Mouse (Mus musculus): Measurements from ENCODE around the gene G6pc. TPM values are rescaled to one million over a fixed set of nuclear protein-coding genes. Genes with fewer than 3 reads are reported as not detected.
"Not testable (repeated sequence)": the region's sequence is repeated elsewhere in the genome, so short reads cannot be mapped to it uniquely, and the experiment has no call there.

Gene G6pc
- total RNA-seq (2021): under 1 TPM in 1 of 2 experiments, not detected in 1; 0.47 TPM
- long read RNA-seq, experiment 1: 0 reads
- long read RNA-seq, experiment 2: 0 reads

DNA sequence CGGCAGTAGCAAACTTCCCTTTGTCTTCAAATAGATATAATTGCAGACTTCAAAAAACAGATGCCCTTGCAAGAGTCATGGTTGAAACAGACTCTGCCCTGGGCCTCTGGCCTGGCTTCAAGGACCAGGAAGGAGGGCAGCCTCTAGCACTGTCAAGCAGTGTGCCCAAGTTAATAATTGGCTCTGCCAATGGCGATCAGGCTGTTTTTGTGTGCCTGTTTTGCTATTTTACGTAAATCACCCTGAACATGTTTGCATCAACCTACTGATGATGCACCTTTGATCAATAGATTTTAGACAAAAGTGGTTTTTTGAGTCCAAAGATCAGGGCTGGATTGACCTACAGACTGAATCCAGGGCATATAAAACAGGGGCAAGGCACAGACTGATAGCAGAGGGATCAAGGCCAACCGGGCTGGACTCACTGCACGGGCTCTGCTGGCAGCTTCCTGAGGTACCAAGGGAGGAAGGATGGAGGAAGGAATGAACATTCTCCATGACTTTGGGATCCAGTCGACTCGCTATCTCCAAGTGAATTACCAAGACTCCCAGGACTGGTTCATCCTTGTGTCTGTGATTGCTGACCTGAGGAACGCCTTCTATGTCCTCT lies at the start of gene G6pc:
Gene G6pc, plus strand, starts transcription at position 236 of the 610 bp plus-strand sequence.
- DNase-seq (ENCODE audit: low spot score in 2 of 2): no peak

DNA sequence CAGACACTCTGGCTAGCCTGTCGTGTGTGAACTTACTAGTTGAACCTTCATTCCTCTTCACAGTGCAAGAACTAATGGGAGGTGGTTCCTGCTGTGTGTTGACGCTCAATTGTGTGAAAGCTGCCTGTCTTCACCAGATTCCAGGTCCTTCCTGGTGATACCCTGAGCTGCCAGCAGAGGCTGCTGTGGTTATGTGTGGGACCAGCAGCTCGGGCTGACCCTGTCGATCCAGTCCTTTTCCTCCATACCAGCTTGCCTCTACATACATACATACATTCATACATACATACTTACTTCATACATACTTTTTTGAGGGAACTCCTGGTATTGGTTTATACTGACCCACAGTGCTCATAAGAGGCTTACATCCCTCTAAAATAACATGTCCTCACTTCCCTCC lies 43.8 kb upstream of the G6pc start:
- peak in 1 of 2 experiments; percentile 70 for DNase-seq (ENCODE audit: low spot score in 2 of 2)

DNA sequence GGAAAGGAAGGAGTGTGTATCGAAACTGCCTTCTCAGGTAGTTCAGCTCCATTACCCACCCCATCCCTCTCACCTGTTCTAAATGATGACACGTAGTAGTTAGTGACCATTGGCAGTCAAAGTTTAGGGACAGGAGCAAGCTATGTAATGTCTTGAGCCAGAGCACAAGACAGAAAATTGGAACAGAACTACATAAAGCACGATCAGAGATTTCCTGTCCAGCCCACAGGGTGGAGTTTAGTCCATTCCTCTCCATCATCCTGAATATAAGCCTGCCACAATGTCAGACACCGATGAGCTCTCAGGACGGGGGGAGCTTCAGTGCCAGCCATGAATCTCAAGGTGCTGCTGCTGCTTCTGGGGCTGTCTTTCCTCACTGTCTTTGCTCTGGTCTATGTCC lies 42.6 kb upstream of the G6pc start, which contains the start of gene Aoc2:
Gene Aoc2, plus strand, starts transcription at position 301 of the 400 bp plus-strand sequence.
- DNase-seq (ENCODE audit: low spot score in 2 of 2): no peak

DNA sequence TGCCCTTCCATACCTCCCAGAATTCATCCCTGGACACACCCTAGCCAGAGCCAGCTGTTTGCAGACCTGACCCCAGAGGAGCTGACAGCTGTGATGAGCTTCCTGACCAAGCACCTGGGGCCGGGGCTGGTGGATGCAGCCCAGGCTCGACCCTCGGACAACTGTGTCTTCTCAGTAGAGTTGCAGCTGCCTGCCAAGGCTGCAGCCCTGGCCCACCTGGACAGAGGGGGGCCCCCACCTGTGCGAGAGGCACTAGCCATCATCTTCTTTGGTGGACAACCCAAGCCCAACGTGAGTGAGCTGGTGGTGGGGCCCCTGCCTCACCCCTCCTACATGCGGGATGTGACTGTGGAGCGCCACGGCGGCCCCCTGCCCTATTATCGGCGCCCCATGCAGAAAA lies 42.2 kb upstream of the G6pc start:
- DNase-seq (ENCODE audit: low spot score in 2 of 2): not testable (repeated sequence)

DNA sequence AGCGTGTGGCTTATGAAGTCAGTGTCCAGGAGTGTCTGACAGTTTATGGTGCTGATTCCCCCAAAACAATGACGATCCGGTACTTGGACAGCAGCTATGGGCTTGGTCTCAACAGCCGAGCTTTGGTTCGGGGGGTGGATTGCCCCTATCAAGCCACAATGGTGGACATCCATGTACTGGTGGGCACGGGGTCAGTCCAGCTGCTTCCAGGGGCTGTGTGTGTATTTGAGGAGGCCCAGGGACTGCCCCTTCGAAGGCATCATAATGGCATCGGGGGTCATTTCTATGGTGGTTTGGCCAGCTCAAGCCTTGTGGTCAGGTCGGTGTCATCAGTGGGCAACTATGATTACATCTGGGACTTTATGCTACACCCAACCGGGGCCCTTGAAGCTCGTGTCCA lies 41.2 kb upstream of the G6pc start:
- no peak for DNase-seq (ENCODE audit: low spot score in 2 of 2)

DNA sequence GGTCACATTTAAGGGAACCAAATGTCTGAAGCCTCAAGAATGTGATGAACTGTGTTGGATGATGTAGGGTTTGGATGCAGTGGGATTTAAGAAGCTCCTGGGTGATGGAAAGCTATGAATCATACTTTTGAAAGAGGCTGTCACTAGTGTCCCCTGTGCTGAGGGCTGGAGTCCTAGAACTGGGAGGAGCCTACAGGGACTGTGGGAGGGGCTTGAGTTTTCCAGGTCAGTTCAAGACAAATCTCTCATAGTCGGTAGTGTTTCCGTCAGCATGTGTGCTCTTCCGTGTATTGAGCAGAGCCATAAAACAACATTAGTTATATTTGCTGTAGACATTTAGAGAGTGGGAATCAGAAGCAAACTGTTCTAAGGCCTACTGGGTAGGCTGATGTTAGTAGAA lies 40.0 kb upstream of the G6pc start:
- DNase-seq (ENCODE audit: low spot score in 2 of 2): no peak

DNA sequence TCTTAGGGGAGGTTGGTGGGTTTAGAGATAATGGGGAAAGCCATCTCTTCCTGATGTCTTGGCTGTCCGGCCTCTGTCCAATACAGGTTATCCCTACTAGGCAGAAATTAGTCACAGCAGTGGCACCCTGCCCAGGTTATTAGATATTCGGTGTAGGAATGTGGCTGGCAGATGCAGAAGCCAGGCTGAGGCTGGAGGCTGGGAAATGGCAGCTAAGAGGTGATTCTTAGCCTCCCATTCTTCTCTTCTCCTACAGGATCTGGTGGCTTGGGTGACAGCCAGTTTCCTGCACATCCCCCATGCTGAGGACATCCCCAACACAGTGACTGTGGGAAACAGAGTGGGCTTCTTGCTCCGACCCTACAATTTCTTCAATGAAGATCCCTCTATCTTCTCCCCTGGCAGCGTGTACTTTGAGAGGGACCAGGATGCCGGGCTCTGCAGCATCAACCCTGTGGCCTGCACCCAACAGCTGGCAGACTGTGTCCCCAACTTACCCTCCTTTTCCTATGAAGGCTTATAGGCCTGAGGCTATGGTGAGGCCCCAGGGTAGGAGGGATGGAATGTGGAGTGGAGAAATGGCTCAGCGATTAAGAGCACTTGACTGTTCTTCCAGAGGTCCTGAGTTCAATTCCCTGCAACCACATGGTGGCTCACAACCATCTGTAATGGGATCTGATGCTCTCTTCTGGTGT lies 38.3 kb upstream of the G6pc start:
- peak in 1 of 2 experiments; percentile 70 for DNase-seq (ENCODE audit: low spot score in 2 of 2)

DNA sequence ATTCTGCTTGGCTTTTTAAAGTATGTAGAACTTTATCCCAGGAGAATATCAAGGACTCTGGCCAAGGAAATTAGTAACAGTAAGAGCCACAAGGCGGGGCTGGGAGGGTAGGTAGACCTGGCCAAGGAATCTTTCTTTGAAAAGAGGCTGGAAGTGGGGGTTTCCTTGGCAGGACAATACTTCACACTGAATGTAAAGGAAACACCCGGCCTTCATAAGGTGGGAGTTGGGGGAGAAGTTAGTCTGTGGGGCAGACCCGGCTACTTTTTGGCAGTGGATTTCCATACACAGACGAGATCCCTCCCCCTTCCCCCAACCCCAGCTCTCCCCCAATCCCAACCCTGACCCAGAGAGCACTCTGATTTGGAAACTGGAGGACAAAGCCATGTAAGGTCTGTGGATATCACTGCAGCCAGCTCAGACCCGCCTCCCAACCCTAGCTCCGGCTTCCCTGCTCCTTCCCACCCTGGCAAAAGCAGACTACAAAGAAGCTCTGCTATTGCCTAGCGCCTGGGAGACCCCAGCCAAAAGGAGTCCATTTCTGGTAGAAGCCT lies 36.9 kb upstream of the G6pc start, which contains the start of gene Aoc3:
Gene Aoc3, plus strand, starts transcription at position 235 of the 554 bp plus-strand sequence.
- peak in 1 of 2 experiments; percentile 53 for DNase-seq (ENCODE audit: low spot score in 2 of 2)

DNA sequence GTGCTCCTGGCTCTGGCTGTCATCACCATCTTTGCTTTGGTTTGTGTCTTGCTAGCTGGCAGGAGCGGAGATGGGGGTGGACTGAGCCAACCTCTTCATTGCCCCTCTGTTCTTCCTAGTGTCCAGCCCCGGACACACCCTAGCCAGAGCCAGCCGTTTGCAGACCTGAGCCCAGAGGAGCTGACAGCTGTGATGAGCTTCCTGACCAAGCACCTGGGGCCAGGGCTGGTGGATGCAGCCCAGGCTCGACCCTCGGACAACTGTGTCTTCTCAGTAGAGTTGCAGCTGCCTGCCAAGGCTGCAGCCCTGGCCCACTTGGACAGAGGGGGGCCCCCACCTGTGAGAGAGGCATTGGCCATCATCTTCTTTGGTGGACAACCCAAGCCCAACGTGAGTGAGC lies 36.4 kb upstream of the G6pc start:
- DNase-seq (ENCODE audit: low spot score in 2 of 2): not testable (repeated sequence)

DNA sequence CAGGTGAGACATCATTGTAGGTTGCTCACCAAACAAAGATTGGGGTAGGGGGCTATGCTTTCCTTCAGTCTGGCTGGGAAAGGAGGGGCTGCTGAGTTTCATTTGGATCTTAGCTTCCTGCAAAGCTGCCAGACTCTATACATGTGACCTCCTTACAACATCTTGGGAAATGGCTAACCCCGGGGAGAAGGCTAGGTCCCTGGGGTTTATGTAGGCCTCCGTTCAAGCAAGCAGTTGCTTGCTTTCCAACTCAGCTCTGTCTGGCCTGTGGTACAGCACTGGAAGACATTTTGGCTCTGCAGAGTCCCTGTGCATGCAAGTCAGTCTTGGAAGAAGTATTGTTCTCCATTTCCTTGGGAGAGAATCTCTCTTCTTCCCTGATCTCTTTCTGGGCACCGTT lies 34.8 kb upstream of the G6pc start:
- no peak for DNase-seq (ENCODE audit: low spot score in 2 of 2)

DNA sequence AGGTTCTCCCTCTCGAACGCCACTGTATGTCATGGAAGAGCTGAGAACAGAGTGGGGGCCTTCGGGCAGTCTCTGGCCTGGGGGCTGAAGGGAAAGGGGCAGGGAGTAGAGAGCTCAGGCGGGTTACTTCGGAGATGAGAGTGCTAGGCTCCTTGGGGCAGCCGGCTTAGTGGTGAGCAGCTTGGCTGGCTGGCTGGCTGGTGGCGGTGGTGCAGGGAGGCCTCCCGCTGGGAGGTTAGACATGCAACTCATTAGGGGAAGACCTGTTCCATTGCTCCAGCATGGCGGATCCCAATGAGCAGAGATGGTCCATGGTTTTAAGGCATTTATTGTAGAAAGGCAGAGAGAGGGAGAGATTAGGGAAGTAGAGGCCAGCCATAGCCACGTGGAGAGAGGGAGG lies 33.3 kb upstream of the G6pc start:
- no peak for DNase-seq (ENCODE audit: low spot score in 2 of 2)

DNA sequence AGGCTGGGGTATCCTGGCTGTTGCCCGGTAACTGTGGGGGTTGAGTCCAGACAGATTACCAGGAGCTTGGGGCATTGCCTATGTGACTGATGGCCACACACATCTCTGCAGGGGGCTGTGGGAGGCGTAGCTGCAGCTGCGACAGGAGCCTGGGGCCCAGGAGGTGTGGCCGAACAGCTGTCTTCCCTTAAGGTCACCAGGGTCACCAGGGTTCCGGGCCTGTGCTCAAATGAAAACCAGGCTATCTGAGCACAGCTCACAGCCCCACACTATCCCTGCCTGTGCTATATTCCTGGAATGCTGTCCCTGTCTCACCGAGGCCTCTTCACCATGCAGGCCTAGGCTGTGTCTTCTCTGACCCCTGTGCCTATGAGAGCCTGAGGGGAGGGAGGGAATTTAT lies 32.8 kb upstream of the G6pc start:
- DNase-seq (ENCODE audit: low spot score in 2 of 2): no peak

DNA sequence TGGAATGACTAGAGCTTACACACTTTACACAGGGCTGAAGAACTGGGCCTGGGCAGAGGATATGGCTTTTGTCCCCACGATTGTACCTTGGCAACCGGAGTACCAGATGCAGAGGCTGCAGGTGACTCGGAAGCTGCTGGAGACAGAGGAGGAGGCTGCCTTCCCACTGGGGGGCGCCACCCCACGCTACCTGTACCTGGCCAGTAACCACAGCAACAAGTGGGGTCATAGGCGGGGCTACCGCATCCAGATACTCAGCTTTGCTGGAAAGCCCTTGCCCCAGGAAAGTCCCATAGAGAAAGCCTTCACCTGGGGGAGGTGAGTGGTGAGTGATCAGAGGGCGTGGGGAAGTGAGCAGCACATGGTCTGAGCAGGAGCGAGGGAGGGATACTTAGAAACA lies 31.7 kb upstream of the G6pc start:
- DNase-seq (ENCODE audit: low spot score in 2 of 2): no peak

DNA sequence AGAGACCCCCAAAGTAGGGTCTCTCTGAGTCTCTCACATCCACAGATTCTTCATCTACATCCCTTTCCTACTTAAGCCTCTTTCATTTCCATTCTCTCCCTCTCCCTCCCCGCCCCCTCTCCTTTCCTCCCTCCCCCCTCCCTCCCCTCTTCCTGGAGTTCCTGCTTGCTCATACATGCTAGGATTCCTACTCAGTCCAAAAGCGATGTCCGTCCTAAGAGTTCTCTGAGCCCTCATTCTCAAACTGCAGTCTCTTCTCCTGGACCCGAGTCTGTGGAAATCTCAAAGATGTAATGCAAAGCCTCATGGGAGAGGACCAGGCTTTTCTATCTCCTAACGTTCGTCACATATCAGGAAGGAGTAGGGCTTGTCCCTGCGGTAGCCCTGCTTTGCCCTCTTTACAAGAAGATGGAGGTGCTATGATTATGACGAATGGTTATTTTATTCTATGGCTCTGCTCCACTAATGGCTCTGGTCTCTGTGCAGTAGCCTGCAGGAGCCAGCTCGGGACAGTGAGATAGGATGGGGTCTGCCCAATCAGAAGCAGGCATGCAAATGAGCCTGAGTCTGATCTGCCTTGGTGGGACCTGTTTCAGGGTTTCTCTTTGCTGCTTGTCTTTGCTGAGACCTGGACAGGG lies 29.1 kb upstream of the G6pc start:
- DNase-seq (ENCODE audit: low spot score in 2 of 2): no peak

DNA sequence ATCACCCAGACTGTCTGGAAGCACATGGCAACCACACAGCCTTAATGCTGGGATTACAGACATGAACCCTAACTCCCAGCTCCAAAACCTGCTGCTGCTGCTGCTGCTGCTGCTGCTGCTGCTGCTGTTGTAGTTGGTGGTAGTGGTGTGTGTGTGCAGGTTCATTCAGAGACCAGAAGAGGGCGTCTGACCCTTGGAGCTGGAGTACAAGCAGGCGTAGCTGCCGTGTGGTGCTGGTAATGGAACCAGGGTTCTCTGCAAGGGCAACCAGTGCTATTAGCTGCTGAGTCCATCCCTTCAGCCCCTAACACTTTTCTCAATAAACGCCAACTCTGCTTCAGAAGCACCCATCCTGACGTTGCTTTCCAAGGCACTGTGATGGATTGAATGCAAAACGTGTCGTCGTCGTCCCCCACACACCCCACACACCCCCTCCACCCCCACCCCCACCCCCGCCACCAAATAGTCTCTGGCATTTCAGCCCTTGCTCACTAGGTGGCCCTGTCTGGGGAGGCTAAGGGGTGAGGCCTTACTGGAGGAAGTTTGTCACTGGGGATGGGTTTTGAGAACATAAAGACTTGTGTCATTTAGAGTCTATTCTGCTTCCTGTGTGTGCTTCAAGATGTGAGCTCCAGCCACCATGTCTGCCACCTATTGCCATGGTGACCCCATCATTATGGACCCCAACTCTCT lies 20.1 kb upstream of the G6pc start:
- DNase-seq (ENCODE audit: low spot score in 2 of 2): no peak

DNA sequence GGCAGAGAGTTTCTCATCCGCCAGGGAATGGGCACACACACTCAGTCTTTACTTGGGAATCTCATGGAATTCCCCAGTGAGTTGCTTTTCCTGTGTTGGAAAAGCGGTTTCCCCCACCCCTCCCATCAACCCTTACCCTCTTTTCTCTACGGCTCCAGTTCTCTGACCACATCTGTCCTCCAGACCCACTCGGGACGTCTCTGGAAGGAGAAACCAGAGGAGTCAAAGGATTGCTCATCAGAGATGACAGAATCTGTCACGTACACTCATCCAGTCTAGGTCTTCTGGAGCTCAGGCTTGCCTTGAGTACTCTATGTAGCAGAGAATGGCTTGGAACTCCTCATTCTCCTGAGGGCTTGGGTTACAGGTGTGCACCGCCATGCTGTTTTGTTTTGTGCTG lies 18.6 kb upstream of the G6pc start:
- no peak for DNase-seq (ENCODE audit: low spot score in 2 of 2)

DNA sequence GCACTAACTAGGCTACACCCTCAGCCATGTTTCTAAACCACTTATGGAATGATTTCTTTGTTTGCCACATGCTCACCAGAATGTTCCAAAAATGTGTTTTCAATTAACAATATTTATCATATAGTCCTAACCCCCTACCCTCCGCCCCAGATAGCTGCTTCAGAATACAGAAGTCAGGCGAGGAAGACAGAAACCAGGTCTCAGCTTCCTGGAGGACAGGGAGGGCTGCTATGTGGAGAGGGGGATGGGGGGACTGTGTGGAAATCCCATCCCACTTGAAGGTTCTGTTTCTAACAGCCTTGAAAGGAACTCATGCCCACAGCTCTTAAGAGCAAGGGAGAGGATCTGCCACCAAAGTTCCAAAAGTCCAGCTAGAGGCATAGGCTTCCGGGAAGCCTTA lies 18.1 kb upstream of the G6pc start:
- no peak for DNase-seq (ENCODE audit: low spot score in 2 of 2)

DNA sequence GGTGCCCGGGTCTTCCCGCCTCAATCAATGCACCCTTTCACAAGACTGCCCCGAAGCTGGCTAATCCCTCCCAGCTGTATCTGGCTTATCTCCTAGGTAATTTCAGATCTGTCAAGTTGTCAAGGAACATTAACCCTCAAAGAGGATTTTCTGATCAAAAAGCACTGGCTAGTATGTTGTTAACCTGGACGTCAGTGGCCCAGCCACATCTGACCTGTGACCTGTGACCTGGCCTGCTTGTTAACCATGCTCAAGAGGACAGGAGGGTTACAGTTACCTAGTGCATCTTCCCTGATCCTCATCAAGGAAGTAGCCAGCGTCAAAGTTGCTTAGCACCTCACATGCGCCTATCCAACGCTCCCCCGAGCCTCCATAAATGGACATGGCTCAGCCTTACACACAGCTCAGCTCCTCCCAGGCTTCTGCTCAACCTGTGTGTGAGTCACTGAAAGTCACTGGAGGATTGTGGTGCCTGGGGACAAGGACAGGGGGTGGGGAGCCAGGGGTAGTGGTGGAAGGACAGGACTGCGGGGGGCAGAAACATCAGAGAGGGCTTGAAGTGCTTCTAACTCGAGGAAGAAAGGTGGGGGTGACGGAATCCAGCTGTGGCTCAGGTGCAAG lies 16.2 kb upstream of the G6pc start:
- DNase-seq (ENCODE audit: low spot score in 2 of 2): no peak

DNA sequence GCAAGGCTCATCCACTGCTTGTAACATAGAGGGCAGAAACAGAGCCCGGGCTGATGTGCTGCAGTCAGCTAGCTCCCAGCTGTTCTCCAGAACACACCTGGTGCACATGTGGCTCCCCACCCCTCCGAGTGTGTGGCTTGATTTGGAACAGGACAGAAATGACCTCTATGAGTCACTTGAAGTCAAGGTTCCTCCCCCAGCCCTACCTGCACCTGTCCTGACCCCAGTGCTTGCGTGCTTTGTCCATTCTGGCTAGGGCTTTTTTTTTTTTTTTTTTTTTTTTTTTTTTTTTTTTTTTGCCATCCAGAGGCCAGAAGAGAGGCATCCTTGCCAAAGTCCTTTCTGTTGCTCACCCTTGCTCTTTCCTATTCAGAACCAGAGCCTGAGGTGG lies 15.6 kb upstream of the G6pc start:
- no peak for DNase-seq (ENCODE audit: low spot score in 2 of 2)

DNA sequence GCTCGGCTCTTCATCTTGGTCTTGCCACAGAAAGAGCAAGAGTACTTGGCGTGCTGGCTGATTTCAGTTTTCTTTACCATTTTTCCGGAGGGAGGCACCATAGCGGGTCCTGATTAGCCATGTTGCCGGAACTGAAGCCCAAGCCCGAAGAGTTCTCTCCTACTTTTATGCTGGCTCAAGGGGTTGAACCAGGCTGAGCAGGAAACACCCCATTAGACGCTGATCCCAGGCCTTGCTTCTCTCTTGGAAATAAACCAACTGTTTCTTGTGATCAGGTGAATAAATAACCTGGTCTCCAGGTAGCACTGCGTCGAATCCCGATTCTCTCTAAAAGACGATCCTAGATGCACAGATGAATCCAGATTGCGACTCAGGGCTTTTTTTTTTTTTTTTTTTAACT lies 13.9 kb upstream of the G6pc start:
- DNase-seq (ENCODE audit: low spot score in 2 of 2): no peak

DNA sequence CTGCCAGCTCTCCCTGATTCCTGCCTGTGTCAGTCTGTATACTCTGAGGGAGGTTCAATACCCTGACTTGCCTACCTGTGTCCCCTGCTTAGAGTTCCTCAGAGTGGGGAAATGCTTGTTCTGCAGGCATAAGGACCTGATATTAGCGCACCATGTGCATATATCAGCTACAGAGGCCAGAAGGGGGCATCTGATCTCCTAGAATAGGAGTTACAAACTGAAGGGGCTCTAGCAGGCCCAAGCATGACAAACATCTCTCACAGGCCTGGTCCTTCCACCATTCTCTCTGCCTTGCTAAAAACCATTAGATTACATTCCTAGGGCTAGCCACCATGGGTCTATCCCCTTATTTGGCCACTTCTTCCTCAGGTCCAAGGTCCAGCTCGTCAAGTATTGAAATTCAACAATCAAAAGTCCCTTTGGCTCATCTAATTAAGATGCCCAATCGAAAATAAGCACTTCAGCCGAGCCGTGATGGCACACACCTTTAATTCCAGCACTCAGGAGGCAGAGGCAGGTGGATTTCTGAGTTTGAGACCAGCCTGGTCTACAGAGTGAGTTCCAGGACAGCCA lies 12.8 kb upstream of the G6pc start:
- DNase-seq (ENCODE audit: low spot score in 2 of 2): no peak

All from gastrocnemius, postnatal 4 days (tissue).